Mouse (Mus musculus): ENCODE data around the gene Atad2b. TPM values are rescaled to one million over a fixed set of nuclear protein-coding genes. Genes with fewer than 3 reads are reported as not detected.

Atad2b gene
- polyA plus RNA-seq (2016; fragmentation: Nextera tagmentation; extraction: Ambion mirVana): 12.8 and 15.2 TPM in 2 replicates

- Histone ChIP-seq H3K27ac (peak within 1 kb of the TSS; percentile 95), H3K9ac (peak within 1 kb of the TSS; percentile 98), H3K4me2 (peak within 1 kb of the TSS; percentile 76), H3K4me3 (peak within 1 kb of the TSS; percentile 95), H3K36me3 (no peaks in the 10 kb centered on the region), H3K4me1 (peaks cover 31% of the 10 kb centered on the region), H3K27me3 (replicated peaks) (no peaks in the 10 kb centered on the region), H3K9me3 (replicated peaks) (no peaks in the 10 kb centered on the region)
- peak; percentile 97 for ATAC-seq
- WGBS (ENCODE audit: insufficient replicate concordance): under 1% methylated on average over 89 of the region's 89 CpGs
Measured at GRCm38 (mm10) chr12:4916994-4917804, at the start of gene Atad2b. Atad2b (plus strand) TSS chr12:4917353.

- WGBS (ENCODE audit: insufficient replicate concordance): 87% methylated on average over 8 of the region's 8 CpGs
- H3K4me1 ChIP-seq: peaks cover 60% of the 10 kb centered on the region
- H3K36me3 ChIP-seq: peaks cover 83% of the 10 kb centered on the region
Measured at GRCm38 (mm10) chr12:4868924-4869323, 48.2 kb upstream of the Atad2b start.

GRCm38 (mm10) chr12:4871260-4871659 lies 45.9 kb upstream of the Atad2b start:
- WGBS (ENCODE audit: insufficient replicate concordance): 89% methylated on average over 5 of the region's 5 CpGs
- Histone ChIP-seq H3K27ac (peak overlapping the region; percentile 96), H3K9ac (peak overlapping the region; percentile 98), H3K27me3 (replicated peaks) (no peaks in the 10 kb centered on the region), H3K4me3 (peak overlapping the region; percentile 74), H3K9me3 (replicated peaks) (no peaks in the 10 kb centered on the region), H3K4me2 (peak overlapping the region; percentile 72), H3K4me1 (peaks cover 76% of the 10 kb centered on the region), H3K36me3 (peaks cover 59% of the 10 kb centered on the region)
- ATAC-seq: no peak

More at GRCm38 (mm10) chr12:4868924-4869323, 48.2 kb upstream of the Atad2b start:
- no peaks in the 10 kb centered on the region for H3K27me3 ChIP-seq (replicated peaks)
- no peaks in the 10 kb centered on the region for H3K9me3 ChIP-seq (replicated peaks)
- H3K4me2 ChIP-seq: peak overlapping the region; percentile 72; the same call in 1 of the 2 replicates
- no peak for ATAC-seq
- 0 out of 2 replicates have a peak overlapping the region, but pooled peaks have one; percentile 4 for H3K4me3 ChIP-seq
- peak overlapping the region; percentile 31; the same call in 1 of the 2 replicates for H3K27ac ChIP-seq
- peak overlapping the region; percentile 47 for H3K9ac ChIP-seq

- H3K36me3 ChIP-seq: peaks cover 49% of the 10 kb centered on the region
- no peaks in the 10 kb centered on the region for H3K9me3 ChIP-seq (replicated peaks)
- WGBS (ENCODE audit: insufficient replicate concordance): 36% methylated on average over 4 of the region's 4 CpGs
- peak overlapping the region; percentile 72 for H3K4me2 ChIP-seq
- no peaks in the 10 kb centered on the region for H3K27me3 ChIP-seq (replicated peaks)
- peaks cover 74% of the 10 kb centered on the region for H3K4me1 ChIP-seq
- peak overlapping the region; percentile 96 for H3K27ac ChIP-seq
- H3K9ac ChIP-seq: peak overlapping the region; percentile 98
- H3K4me3 ChIP-seq: peak overlapping the region; percentile 74
- no peak for ATAC-seq
Measured at GRCm38 (mm10) chr12:4872273-4872672, 44.9 kb upstream of the Atad2b start.

GRCm38 (mm10) chr12:4872983-4873477 lies 44.1 kb upstream of the Atad2b start:
- Histone ChIP-seq H3K4me2 (peak overlapping the region; percentile 72), H3K27ac (peak overlapping the region; percentile 96)
- peak; percentile 89 for ATAC-seq

GRCm38 (mm10) chr12:4873531-4873930 lies 43.6 kb upstream of the Atad2b start:
- H3K4me2 ChIP-seq: peak overlapping the region; percentile 72
- H3K9ac ChIP-seq: peak overlapping the region; percentile 98
- no peaks in the 10 kb centered on the region for H3K9me3 ChIP-seq (replicated peaks)
- H3K27ac ChIP-seq: peak overlapping the region; percentile 96
- H3K36me3 ChIP-seq: peaks cover 40% of the 10 kb centered on the region
- H3K4me3 ChIP-seq: peak overlapping the region; percentile 74
- WGBS (ENCODE audit: insufficient replicate concordance): 20% methylated on average over 6 of the region's 6 CpGs
- no peaks in the 10 kb centered on the region for H3K27me3 ChIP-seq (replicated peaks)
- H3K4me1 ChIP-seq: peaks cover 68% of the 10 kb centered on the region
- ATAC-seq: peak; percentile 2; the same call in 1 of the 2 replicates

More at GRCm38 (mm10) chr12:4872983-4873477, 44.1 kb upstream of the Atad2b start:
- 13% methylated on average over 5 of the region's 5 CpGs for WGBS (ENCODE audit: insufficient replicate concordance)
- Histone ChIP-seq H3K36me3 (peaks cover 42% of the 10 kb centered on the region), H3K4me1 (peaks cover 68% of the 10 kb centered on the region), H3K4me3 (peak overlapping the region; percentile 74), H3K9ac (peak overlapping the region; percentile 98), H3K9me3 (replicated peaks) (no peaks in the 10 kb centered on the region), H3K27me3 (replicated peaks) (no peaks in the 10 kb centered on the region)

GRCm38 (mm10) chr12:4874161-4874927 lies 42.8 kb upstream of the Atad2b start, which contains the start of gene Mfsd2b:
Mfsd2b (minus strand) TSS chr12:4874359.
- Histone ChIP-seq H3K27me3 (replicated peaks) (no peaks in the 10 kb centered on the region), H3K9me3 (replicated peaks) (no peaks in the 10 kb centered on the region), H3K4me2 (peak within 1 kb of the TSS; percentile 72), H3K36me3 (peaks cover 40% of the 10 kb centered on the region), H3K4me1 (peaks cover 61% of the 10 kb centered on the region), H3K9ac (peak within 1 kb of the TSS; percentile 98), H3K27ac (peak within 1 kb of the TSS; percentile 96), H3K4me3 (peak within 1 kb of the TSS; percentile 74)
- 3% methylated on average over 24 of the region's 24 CpGs for WGBS (ENCODE audit: insufficient replicate concordance)
- ATAC-seq: peak; percentile 84

- Histone ChIP-seq H3K9me3 (replicated peaks) (no peaks in the 10 kb centered on the region), H3K4me2 (no peak overlapping the region), H3K4me1 (peaks cover 48% of the 10 kb centered on the region), H3K36me3 (peaks cover 39% of the 10 kb centered on the region), H3K27me3 (replicated peaks) (no peaks in the 10 kb centered on the region), H3K9ac (no peak overlapping the region), H3K27ac (peak overlapping the region; percentile 96), H3K4me3 (no peak overlapping the region)
- WGBS (ENCODE audit: insufficient replicate concordance): 65% methylated on average over 8 of the region's 8 CpGs
- ATAC-seq: no peak
Measured at GRCm38 (mm10) chr12:4875623-4876022, 41.5 kb upstream of the Atad2b start.

GRCm38 (mm10) chr12:4878296-4878783 lies 38.8 kb upstream of the Atad2b start:
- 28% methylated on average over 9 of the region's 9 CpGs for WGBS (ENCODE audit: insufficient replicate concordance)
- H3K27me3 ChIP-seq (replicated peaks): no peaks in the 10 kb centered on the region
- H3K36me3 ChIP-seq: peaks cover 48% of the 10 kb centered on the region
- H3K4me3 ChIP-seq: no peak overlapping the region
- no peaks in the 10 kb centered on the region for H3K9me3 ChIP-seq (replicated peaks)
- no peak overlapping the region for H3K4me2 ChIP-seq
- ATAC-seq: no peak
- H3K27ac ChIP-seq: peak overlapping the region; percentile 16; the same call in 1 of the 2 replicates
- no peak overlapping the region for H3K9ac ChIP-seq
- peaks cover 29% of the 10 kb centered on the region for H3K4me1 ChIP-seq

GRCm38 (mm10) chr12:4879048-4879447 lies 38.1 kb upstream of the Atad2b start:
- WGBS (ENCODE audit: insufficient replicate concordance): 86% methylated on average over 5 of the region's 5 CpGs
- no peak for ATAC-seq
- no peak overlapping the region for H3K27ac ChIP-seq

GRCm38 (mm10) chr12:4882086-4882485 lies 35.1 kb upstream of the Atad2b start:
- Histone ChIP-seq H3K36me3 (peaks cover 84% of the 10 kb centered on the region), H3K9me3 (replicated peaks) (no peaks in the 10 kb centered on the region), H3K27me3 (replicated peaks) (no peaks in the 10 kb centered on the region), H3K27ac (no peak overlapping the region), H3K4me1 (peaks cover 7% of the 10 kb centered on the region), H3K4me3 (no peak overlapping the region), H3K9ac (no peak overlapping the region), H3K4me2 (no peak overlapping the region)
- 84% methylated on average over 2 of the region's 2 CpGs for WGBS (ENCODE audit: insufficient replicate concordance)
- ATAC-seq: no peak

More at GRCm38 (mm10) chr12:4879048-4879447, 38.1 kb upstream of the Atad2b start:
- peaks cover 29% of the 10 kb centered on the region for H3K4me1 ChIP-seq
- no peaks in the 10 kb centered on the region for H3K9me3 ChIP-seq (replicated peaks)
- H3K4me2 ChIP-seq: no peak overlapping the region
- H3K4me3 ChIP-seq: no peak overlapping the region
- no peak overlapping the region for H3K9ac ChIP-seq
- H3K27me3 ChIP-seq (replicated peaks): no peaks in the 10 kb centered on the region
- H3K36me3 ChIP-seq: peaks cover 55% of the 10 kb centered on the region

Data from liver, embryonic 12.5 days (tissue).